Mouse (Mus musculus) regulatory T cell (primary cell): ENCODE results near the gene Ddx49.

Experiments
- in situ Hi-C: fragments of 300-600 bp; cut with MboI, MseI; formaldehyde crosslinking; loops from one replicate; pipeline ENCODE4 v1.15.1; 2025; ENCODE audit warnings: high pct_unique_total_duplicates

Ddx49 gene

DNA sequence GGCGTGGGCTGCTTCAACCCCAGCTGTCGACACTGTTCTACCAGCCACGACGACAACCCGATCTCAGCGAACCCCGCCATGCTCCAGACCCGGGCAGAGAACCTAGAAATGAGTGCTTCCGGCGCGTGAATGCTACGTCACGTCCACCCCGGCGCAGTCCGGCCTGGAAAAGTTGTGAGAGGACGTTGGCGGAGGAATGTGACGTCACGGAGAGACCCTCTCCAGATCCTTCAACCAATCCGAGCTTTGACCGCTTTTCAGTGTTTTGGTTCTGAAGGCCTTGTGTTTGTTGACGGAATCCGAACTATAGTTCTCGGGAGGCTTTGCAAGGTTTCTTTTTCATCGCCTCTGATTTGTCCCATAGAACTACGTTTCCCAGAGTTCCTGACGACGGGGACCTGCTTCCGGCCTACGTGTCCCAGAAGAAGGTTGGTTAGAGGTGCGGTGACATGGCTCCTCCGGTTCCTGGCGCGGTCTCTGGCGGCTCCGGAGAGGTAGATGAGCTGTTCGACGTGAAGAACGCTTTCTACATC is at the start of gene Ddx49, which contains the start of gene Cope:
Gene Ddx49 (minus strand): TSS at position 132 of the 533 bp plus-strand sequence.
Gene Cope (plus strand): TSS at position 161 of the 533 bp plus-strand sequence.
- in situ Hi-C loops = no loop called here

DNA sequence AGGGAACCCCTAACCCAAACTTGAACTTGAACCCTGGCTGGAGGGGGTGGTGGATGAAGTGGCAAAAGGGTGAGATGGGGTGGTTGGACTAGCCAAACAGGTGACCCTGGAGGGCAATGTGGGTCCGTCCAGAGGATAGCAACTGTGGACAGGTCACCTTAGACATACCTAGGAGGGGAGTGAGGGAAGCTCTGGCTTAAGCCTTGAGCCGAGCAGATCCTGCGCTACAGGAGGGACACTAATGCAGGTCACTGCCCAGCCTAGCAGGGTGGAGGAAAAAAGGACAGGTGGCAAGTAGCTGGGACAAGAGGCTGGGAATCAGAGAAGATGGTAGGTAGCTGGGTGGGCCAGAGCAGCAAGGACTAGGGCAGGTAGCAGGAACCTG is 49.7 kb upstream of the Ddx49 start:
- in situ Hi-C loops = no loop called here

DNA sequence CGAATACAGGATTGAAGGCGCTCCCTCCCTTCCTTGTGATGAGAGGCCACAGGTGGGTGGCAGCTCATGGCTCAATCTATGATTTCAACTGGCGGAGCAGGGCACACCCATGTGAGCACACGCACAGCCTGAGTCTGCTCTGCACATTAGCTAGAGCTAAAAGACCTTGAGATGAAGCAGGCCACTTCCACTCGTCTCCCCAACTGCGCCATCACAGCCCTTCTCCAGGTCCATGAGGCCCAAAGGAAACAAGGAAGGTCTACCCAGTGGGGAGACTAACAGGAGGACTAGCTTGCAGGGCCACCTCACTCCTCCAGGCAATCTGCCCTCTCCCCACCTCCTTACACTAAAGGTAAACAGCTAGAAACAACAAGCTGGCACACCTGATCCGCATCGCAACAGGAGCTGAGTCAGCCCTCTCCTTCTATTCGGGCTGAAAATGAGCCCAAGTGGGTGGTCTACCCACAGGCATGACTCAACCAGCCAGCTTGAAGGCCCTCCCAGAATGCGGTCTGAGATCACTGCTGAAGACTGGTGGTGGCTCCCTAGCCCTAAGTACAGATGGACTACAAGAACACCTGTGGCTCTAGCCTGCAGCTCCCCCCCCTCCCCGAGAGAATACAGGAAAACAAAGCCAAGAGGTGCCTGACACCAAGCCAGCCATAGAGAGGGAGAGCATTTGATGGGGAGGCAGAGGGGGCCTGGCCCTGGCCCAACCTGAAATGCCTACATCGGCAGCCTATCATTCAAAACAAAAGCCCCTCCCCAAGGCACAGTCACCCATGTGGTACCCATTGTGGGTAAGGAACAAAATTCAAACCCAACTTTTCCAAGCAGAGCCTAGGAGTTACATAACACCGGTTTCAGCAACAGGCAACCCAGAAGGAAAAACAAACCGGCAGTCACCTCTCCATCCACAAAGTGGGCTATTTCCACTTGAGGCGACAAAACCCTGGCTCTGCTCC is 49.0 kb upstream of the Ddx49 start:
- in situ Hi-C loops = no loop called here

- in situ Hi-C loops = no loop called here
These were observed 45.7 kb upstream of the Ddx49 start for GRCm38 (mm10) chr8:70347860-70348420.

- in situ Hi-C loops = no loop called here
These were observed 45.2 kb upstream of the Ddx49 start for GRCm38 (mm10) chr8:70347443-70347842.

DNA sequence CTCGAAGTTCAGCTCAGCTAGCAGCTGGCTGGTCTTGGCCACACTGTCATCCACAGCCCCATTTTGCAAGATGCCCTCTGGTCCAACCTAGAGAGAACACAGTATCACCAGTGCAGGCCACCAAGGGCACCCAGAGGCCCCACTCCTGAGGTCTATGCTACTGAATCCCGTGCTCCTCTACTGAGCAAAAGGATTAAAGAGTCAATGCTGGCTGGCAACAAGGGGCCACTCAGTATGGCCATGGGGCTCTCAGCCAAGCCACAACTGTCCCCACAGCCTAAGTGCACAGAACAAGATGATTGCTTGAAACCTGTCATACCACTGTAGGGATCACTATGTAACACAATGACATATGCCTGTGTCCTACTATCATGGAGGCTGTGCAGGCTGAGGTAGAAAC is 42.0 kb upstream of the Ddx49 start:
- in situ Hi-C loops = no loop called here

GRCm38 (mm10) chr8:70343696-70344095 is 41.4 kb upstream of the Ddx49 start:
- in situ Hi-C loops = no loop called here

- in situ Hi-C loops = no loop called here
These were observed 40.8 kb upstream of the Ddx49 start for GRCm38 (mm10) chr8:70343076-70343475.

GRCm38 (mm10) chr8:70342007-70342406 is 39.7 kb upstream of the Ddx49 start:
- in situ Hi-C loops = no loop called here

DNA sequence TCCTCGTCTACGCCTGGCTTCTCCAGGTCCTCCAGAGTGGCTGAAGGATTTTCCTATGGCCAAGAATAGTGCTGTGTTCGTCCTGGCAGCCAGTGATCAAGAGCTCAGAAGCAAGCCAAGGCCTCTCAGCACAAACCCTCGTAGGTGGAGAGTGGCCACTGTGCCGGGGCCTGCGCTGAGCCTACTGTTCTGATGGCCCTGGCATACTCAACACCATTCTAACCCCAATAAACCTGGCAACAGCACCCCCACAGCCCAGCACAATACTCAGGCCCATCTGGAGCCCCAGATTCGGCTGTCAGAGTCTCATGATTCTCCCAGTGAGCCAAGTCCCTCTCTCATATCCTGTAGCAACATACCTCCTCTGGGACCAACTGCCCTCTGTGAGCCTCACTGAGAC is 38.4 kb upstream of the Ddx49 start:
- in situ Hi-C loops = no loop called here

GRCm38 (mm10) chr8:70338931-70339330 is 36.6 kb upstream of the Ddx49 start:
- in situ Hi-C loops = no loop called here

- in situ Hi-C loops = no loop called here
These were observed 30.6 kb upstream of the Ddx49 start for GRCm38 (mm10) chr8:70332878-70333202.

DNA sequence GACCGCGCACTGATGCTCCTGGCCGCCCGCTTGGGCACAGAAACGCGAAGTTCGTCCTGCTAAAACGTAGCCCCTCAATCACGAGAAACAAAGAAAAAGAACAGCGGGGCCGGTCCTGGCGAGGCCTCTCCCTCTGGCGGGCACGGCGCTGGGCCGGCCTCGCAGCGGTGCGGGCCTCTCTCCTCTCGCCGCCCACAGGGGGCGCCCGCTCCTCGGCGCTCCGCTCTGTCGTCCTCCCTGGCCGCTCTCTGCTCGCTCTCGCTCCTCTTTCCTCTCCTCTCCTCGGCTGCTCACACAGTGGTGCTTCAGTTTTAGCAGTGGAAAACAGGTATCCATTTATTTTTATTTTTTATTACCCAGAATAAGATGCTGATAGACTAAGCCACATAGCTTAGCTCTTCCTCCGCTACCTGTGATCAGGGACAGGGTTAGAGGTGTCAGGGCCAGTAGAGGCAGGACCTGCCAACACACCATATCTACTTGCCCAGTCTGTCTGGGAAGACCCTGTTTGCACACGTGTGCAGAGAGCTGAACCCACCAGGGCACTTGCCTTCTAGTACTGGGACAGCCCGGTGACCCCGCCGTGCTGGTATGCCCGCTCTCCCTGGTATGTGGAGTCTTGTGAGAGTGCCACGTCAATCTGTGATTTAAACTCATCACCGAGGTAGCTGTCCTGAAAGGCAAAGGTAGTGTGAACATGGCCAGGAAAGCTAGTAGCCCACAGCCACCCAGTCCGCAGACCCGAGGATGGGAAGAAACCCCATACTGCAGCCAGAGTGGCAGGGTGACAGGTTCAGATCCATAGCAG is 30.0 kb upstream of the Ddx49 start:
- in situ Hi-C loops = no loop called here

DNA sequence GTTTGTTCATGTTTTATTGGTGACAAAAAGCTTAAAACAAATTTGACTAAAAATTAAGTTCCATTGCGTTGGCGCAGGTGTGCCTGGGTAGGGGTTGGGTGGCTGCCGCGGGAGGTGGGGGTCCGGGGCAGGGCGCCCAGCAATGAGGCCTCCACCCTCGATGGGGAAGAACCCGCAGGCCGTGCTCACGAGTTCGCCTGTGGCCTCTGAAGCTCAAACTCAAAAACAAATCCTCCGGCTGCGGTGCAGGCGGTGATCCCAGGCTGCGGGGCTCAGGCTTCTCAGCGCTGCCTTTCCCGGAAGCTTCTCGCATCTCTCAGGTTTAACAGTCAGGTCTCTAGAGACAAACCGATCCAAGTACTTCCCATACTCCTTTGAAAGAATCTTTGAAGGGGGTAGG is 29.2 kb upstream of the Ddx49 start:
- in situ Hi-C loops = no loop called here

DNA sequence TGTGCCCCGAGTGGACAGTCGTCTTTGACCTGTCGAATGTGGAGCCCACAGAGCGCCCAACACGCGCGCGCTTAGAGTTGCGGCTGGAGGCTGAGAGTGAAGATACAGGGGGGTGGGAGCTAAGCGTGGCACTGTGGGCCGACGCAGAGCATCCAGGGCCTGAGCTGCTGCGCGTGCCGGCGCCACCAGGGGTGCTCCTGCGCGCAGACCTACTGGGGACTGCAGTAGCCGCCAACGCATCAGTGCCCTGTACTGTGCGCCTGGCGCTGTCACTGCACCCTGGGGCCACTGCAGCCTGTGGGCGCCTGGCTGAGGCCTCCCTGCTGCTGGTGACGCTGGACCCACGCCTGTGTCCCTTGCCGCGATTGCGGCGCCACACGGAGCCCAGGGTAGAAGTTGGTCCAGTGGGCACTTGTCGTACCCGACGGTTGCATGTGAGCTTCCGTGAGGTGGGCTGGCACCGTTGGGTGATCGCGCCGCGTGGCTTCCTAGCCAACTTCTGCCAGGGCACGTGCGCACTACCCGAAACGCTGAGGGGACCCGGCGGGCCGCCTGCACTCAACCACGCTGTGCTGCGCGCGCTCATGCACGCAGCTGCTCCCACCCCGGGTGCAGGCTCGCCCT is 28.6 kb upstream of the Ddx49 start:
- in situ Hi-C loops = no loop called here

DNA sequence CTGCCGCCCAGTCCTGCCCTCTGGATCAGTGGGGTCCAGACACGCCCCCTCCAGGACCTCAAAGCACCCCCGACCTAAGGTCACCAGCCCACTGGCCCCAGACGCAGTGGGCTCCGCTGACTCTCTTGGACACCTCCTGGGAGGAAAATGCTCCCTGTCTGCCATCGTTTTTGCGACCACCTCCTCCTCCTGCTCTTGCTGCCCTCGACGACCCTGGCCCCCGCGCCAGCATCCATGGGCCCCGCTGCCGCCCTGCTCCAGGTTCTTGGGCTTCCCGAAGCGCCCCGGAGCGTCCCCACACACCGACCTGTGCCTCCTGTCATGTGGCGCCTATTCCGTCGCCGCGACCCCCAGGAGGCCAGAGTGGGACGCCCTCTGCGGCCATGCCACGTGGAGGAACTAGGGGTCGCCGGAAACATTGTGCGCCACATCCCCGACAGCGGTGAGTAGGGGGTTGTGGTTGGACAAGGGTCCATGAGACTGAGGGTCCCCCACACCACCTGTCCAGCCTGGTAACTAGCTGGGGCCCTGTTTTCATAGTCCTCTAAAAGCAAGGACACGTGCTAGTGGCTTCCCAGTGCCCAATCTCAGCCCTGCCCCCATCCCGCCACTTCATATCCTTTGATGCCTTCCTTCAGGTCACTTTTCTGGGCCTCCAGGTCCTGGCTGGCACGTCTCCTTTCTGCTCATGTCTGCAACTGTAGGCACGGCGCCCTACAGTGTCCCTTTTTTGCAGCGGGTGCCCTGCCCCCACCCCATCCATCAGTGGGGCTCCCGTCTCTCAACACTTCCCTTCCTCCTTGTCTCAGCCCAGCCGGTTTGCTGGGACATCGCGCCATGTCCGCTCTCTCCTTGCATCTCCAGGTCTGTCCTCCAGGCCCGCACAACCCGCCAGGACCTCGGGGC is 27.8 kb upstream of the Ddx49 start:
- in situ Hi-C loops = no loop called here

DNA sequence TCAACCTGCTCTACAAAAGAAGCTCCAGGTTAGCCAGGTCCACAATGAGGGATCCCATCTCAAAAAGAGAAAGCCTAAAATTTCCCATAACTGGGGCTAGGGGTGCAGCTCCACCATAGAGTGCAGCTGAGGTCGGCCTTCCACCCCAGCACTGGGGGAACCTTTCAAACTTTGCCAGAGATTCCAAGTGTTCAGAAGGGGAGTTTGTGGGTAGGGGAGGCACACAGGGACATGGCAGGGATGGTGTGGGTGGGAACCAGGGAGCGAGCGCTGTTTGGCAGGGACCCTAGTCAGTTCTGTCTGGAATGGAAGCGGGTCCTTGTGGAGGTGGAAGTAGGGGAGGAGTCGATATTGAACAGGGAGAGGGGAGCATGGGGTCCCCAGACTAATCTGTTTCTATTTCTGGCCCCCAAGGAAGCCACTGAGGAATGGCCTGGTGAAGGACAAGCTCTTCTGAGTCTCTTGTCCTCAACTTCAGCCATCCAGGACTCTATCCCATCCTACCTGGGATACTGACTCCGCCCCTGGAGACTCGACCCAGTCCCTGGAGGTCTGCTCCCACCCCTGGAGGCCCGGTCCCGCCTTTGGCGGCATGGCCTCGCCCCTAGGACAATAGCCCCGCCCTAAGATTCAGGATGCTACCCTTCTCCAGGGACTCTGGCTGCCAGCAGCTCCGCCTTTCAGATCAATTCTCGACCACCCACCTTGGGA is 27.0 kb upstream of the Ddx49 start, which contains the start of gene Gdf1:
Gene Gdf1 (plus strand): TSS at position 694 of the 711 bp plus-strand sequence.
- in situ Hi-C loops = no loop called here

- in situ Hi-C loops = no loop called here
These were observed 25.2 kb upstream of the Ddx49 start for GRCm38 (mm10) chr8:70327512-70327911.

DNA sequence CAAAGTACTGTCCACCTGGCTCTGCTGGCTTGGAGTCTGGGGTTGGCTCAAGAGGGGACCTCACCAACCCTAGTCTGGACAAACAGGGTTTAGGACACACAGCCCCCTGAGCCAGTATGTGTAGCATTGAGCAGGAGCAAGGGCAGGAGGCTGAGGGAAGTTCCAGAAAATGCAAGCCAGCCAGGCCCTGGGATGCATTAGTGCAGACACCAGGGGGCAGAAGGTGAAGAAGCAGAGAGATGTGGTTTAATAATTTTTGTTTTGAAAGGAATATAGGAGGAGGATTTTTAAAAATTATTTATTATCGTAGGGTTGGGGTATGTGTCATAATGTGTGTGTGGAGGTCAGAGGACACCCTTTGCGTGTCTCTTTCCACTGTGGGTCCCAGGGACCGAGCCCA is 21.4 kb upstream of the Ddx49 start:
- in situ Hi-C loops = no loop called here

DNA sequence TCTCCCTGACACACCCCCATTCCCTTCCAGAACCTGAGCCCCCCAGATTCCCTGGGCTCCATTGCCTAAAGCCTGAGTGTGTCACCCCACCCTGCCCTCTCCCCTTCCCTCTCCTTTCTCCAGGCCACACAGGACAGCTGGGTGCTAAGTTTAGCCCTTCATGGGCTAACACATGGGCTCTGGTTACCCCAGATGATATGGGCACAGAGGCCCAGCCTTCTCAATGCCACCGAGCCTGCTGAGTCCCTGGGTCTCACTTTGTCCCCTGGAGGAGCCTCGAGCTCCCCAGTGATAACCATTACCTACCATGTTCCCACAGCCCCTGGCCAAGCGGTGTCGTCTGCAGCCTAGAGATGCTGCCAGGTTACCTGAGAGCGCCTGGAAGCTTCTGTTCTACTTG is 15.6 kb upstream of the Ddx49 start:
- in situ Hi-C loops = no loop called here
